Mouse (Mus musculus): Measurements from ENCODE around the gene Cyp26a1.

The Cyp26a1 gene

GRCm38 (mm10) chr19:37697651-37698272, at the start of gene Cyp26a1:
Gene Cyp26a1 (plus strand): TSS chr19:37697798.
- no peak for DNase-seq

- no peak for DNase-seq
Observed at GRCm38 (mm10) chr19:37647994-37648393, 49.6 kb upstream of the Cyp26a1 start.

DNA sequence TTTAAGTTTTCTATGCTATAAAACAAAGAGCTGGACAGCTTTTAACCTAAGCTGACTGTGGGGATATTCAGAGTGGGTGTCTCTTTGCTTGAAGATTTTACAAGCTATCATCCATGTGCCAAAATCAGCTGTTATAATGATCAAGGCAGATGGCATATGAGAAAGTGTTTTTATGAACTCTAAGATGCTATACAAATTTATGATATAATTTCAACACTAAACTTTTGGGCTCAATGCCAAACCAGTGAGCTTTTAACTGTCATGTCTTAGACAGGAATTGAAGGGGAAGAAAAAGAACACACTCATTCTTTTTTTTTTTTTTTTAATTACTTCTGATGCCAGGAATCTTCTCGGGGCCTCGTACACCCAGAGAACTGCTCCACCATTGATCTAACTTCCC, 47.1 kb upstream of the Cyp26a1 start:
- no peak for DNase-seq

DNA sequence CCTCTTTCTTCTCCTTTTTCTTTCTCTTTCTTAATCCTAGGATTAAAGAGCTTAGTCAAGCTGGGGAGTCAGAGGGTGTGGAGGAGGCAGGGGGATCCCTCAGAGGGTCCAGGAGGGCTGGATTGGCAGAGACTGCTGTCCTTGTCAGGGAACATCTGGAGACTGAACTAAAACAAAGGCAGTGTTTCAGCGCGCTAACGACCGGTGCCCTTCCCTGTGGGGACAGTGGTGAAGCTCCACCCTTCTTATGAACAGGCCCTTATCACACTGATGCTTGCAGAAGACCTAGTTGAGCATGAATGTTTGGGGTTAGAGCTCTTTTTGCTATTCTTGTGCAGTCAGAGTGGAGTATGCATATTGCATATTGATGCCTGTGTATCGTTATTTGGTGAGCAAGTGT, 43.6 kb upstream of the Cyp26a1 start:
- DNase-seq = no peak

DNA sequence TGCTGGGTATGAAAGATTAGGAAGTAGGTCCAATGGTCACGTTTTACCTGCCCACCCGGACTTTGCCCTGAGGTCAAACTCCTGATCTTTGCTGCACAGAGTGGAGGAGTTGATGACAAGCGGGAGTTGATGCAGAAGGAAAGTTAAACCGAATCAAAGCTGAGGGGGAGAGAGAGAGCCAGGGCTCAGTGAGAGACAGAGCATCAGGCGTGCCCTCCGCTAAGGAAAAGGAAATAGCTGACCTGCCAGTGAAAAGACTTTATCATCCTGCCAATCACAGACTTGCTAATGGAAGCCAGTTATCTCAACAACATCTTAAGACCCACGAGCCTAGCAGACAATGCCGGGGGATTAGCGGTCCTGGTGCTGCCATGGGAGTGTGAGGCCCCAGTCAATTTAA, 41.2 kb upstream of the Cyp26a1 start:
- no peak for DNase-seq

DNA sequence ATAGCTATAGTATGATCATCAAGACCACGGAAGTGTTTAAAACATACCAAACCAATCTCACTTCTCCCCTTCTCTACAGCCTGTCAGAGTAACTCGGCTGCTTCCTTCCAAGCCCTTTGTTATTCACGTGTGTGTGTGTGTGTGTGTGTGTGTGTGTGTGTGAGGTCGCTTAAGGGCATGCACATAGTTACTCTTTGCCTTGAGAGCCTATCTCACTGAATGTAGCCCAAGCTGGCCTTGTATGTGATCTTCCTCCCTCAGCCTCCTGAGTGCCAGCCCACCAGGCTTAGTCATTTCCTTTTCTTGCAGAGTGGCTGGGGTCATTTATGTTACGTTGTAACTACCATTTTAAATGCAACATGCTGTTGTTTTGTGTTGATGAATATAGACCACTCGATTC, 32.3 kb upstream of the Cyp26a1 start:
- no peak for DNase-seq

GRCm38 (mm10) chr19:37667855-37668594, 29.6 kb upstream of the Cyp26a1 start:
- no peak for DNase-seq

DNA sequence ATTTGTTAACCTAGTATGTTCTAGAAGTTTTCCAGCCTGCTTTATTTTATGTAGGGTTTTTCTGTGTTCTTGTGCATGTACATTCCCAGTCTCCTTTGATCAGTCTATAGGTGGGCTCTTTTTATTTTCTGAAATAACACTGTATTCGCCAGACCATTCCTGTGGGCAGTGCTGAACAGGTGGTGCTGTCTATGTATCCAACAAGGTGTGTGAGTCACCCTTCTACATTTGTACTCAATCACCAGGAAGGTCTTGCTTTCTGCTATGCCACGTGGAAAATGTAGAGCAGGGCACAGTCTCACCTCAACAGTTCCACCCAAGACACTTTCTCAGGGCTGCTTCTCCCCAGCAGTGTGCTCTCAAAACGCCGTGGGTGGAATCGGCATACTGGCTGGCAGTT, 28.9 kb upstream of the Cyp26a1 start:
- no peak for DNase-seq

DNA sequence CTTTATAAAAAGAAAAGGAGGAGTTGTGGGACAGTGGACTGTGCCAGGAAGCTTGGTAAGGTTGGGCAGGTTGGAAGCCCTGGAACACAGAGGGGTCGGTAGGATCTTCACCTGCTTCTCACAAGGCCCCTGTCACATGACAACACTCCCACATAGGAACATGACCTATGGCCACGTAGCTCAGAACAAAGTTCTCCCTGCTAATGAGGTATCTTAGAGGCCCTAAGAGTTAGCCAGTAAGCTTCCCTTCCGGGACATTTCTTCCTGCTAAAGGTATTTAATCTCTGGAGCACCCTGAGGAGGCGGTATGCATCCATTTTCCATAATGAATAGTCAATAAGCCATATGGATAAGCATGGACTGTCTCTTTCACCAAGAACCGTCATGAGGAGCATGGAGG, 28.1 kb upstream of the Cyp26a1 start:
- no peak for DNase-seq

DNA sequence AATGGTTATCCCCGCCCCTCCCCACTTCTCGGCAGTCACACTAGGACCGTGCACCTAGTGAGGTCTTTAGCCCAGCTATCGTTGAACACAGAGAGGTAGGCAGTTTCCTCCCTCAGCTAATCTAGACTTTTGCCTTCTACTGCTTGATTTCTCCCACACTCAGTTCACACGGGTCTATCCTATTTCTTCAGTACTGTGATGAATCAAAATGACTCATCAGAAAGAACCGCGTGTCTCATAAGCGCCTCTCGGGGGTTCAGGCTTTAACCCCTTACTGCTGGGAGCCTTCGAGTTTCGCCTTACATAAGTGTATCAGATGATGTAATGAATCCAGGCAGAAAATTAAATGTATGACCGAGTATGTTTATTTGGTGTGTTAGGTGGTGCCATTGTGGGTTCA, 24.2 kb upstream of the Cyp26a1 start:
- DNase-seq = no peak

- DNase-seq = no peak
Observed at GRCm38 (mm10) chr19:37685281-37685680, 12.3 kb upstream of the Cyp26a1 start, which contains the start of gene Cyp26c1. Gene Cyp26c1 (plus strand): TSS chr19:37685581.

GRCm38 (mm10) chr19:37686347-37686746, 11.3 kb upstream of the Cyp26a1 start:
- no peak for DNase-seq

DNA sequence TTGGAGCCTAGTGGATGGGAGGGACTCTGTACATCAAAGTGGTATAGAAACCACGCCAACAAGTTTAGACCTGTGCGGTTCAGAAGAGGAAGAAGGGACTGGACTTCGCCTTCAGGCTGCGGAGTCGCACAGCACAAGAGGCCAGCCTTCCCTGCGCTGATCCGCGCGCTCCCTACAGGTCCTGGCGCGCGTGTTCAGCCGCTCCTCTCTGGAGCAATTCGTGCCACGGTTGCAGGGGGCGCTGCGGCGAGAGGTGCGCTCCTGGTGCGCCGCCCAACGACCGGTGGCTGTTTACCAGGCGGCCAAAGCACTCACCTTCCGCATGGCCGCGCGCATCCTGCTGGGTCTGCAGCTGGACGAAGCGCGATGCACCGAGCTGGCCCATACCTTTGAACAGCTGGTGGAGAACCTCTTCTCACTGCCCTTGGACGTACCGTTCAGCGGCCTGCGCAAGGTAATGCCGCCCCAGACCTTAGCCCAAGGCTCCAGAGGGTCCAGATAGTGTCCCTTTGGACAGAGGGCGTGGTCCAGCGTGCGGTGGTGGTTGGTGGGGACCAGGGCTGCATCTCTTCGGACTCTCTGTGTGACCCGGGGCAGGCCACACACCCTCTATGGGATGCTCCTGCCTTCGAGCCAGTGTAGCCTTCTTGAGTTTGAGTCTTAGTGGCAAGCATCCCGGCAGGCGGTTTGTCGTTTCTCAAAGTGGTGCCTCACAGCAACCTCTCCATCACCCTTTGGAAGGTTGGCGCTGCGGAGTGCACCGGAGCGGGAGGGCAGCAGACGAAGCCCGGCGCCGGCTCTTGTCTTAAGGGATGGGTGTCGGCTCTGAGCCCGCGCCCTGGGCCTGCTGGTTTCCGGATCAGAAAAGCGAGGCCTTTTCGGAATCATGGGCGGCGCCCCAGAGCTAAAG, 10.4 kb upstream of the Cyp26a1 start:
- DNase-seq = no peak

DNA sequence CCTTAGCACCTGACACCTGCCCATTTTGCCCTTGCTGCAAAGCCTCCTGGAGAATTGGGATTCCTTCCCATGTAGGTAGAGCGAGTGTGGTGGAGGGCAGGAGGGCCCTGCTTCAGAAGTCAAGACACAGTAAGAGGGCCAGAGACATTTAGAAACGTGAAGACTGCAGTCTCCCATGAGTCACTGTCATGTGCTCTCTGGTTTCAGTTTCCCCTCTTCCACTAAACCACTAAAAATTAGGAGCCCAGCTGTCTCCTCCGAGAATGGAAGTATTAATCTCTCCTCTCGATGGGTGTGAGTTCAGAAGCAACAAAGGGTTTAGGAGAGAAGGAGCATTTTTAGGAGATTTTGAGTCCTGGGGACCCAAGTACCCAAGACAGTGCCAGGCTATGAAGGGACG, 8.1 kb upstream of the Cyp26a1 start:
- no peak for DNase-seq

- DNase-seq = no peak
Observed at GRCm38 (mm10) chr19:37690716-37691115, 6.9 kb upstream of the Cyp26a1 start.

- no peak for DNase-seq
Observed at GRCm38 (mm10) chr19:37692879-37693278, 4.7 kb upstream of the Cyp26a1 start.

- DNase-seq = no peak
Observed at GRCm38 (mm10) chr19:37695146-37695545, 2.5 kb upstream of the Cyp26a1 start.

GRCm38 (mm10) chr19:37695762-37696602, 1.6 kb upstream of the Cyp26a1 start:
- no peak for DNase-seq

DNA sequence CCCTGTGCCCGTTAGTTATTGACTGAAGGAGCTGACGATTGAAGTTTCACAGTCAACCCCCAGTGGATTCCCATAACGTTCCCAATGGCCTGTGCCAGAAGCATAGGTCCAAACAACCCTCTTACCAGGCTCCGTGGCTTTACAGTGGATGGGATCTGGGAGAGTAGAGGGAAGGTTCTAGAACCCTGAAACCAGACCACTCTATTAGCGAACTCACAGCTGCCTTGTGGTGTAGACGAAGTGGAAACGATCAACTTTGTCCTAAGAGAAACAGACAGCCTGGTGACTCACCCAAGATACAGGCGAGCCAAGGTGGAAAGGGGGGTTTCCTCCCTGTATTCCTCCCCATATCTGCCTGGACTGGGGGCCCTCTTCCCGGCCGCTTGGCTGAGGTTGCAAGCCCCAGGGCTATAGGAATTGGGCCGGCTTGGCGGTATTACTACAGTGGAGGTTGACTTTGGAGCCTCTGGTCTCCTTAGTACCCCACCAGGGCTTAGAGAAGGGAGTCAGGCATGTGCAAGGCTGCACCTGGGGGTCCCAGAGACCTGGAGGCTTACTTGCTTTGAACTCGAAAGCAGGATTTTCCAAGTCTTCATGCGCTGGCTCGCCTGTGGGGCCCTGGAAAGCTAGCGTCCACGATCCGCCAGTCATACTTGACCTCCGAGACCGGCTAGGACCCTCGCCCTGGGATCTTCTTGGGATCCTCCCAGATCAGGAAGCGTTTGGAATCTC, 829 bp upstream of the Cyp26a1 start:
- DNase-seq = no peak

- no peak for DNase-seq
Observed at GRCm38 (mm10) chr19:37697335-37697636, 312 bp upstream of the Cyp26a1 start.

DNA sequence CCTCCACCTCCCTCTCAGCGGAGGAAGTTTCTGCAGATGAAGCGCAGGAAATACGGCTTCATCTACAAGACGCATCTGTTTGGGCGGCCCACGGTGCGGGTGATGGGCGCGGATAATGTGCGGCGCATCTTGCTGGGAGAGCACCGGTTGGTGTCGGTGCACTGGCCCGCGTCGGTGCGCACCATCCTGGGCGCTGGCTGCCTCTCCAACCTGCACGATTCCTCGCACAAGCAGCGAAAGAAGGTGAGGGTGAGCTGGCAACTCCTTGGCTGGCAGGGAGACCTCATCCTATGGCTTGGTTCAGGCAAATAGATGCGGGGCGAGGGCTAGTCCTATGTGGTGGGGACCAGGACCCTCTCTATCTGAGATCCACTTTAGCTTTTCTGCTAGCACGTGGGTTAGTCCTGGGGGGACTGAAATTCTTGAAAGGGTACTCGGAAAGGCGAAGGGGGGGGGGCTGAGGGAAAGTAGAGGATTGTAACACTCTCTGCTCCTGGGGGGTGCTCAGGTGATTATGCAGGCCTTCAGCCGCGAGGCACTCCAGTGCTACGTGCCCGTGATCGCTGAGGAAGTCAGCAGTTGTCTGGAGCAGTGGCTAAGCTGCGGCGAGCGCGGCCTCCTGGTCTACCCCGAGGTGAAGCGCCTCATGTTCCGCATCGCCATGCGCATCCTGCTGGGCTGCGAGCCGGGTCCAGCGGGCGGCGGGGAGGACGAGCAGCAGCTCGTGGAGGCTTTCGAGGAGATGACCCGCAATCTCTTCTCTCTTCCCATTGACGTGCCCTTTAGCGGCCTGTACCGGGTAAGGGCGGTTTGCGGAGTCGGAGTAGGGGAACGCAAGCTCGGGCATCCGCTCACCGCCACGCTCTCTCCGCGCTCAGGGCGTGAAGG, 919 bp downstream of the Cyp26a1 start:
- DNase-seq = no peak

Data from cerebellum, adult 9-10 months (tissue).